Mouse (Mus musculus) MEL (cell line): Measurements from ENCODE around the gene Sap18b.
A peak's percentile ranks its signal among the peaks of the same experiment; 100 is the strongest.

Source experiments
- CTCF ChIP-seq, 3 experiments: IDR thresholded peaks in 2 of 3; conservative IDR thresholded peaks in 1 of 3; 2 replicates each; pipeline ENCODE4 v1.5.1; 2011 to 2012; ENCODE audit warnings: low read length in 3 of 3, low read depth in 2 of 3, mild to moderate bottlenecking in 2 of 3, improper control_type of control experiment in 1 of 3, inconsistent platforms in 1 of 3, mixed read lengths in 1 of 3, moderate library complexity in 1 of 3; ENCODE audit not compliant: control insufficient read depth in 1 of 3, insufficient read depth in 1 of 3, poor library complexity in 1 of 3, severe bottlenecking in 1 of 3
- MEF2A ChIP-seq: IDR thresholded peaks from 2 replicates; pipeline ENCODE4 v1.6.1; 2014; ENCODE audit warnings: low read depth, mild to moderate bottlenecking, inconsistent platforms, low read length, improper control_type of control experiment; ENCODE audit not compliant: poor library complexity, insufficient replicate concordance, severe bottlenecking; ENCODE audit errors: extremely low read depth
- POLR2A ChIP-seq, 2 experiments: IDR thresholded peaks; 2 replicates each; pipeline ENCODE4 v1.6.1; 2011 to 2012; ENCODE audit warnings: low read length in 2 of 2, mild to moderate bottlenecking in 2 of 2, control low read depth in 1 of 2, improper control_type of control experiment in 1 of 2, low read depth in 1 of 2, moderate library complexity in 1 of 2; ENCODE audit not compliant: control insufficient read depth in 1 of 2, insufficient read depth in 1 of 2, poor library complexity in 1 of 2
- POLR2AphosphoS5 ChIP-seq: IDR thresholded peaks from 2 replicates; pipeline ENCODE4 v1.6.1; 2012; ENCODE audit warnings: low read depth, borderline replicate concordance, mild to moderate bottlenecking, inconsistent platforms, low read length, moderate library complexity, mixed read lengths

DNA sequence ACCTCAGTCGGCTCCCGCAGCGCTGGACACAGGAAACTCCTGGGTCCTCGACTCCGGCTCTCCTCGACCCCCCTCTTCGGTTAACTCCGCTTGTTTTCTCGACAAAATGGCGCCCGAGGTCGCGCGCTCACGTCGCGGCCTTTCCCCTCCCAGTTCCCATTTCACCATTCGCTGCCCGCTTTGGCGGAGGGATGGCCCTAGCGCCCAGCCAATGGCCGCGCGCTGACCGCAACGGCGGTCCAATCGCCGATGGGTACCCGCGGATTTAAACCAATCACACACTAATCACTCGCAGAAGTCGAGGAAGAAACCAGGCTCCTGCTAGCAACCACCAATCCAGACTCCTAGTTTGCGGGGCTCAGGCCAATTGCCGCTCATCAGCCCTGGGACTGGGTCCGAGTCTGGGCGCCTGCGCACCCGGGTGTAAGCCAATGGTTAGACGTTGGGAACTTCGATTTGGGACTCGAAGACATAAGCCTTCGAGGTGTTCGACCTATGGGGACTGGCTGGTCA is 17.8 kb upstream of the Sap18b start, which contains the start of gene Cnot1:
- no peak for TF ChIP-seq CTCF (IDR thresholded peaks at IDR 0.05 in 2 of 3, conservative IDR thresholded peaks at IDR 0.05 in 1 of 3; ENCODE audit: control insufficient read depth in 1 of 3, insufficient read depth in 1 of 3, low read depth in 2 of 3, low read length in 3 of 3, poor library complexity in 1 of 3, severe bottlenecking in 1 of 3)
- no peak for TF ChIP-seq MEF2A
- TF ChIP-seq POLR2A (IDR thresholded peaks at IDR 0.05; ENCODE audit: control insufficient read depth in 1 of 2, insufficient read depth in 1 of 2, low read depth in 1 of 2, low read length in 2 of 2, poor library complexity in 1 of 2) = peak in 1 of 2 experiments; percentile 11; a peak in 1 of 4 replicates
- no peak for TF ChIP-seq POLR2AphosphoS5
